Mouse (Mus musculus) hematopoietic stem cell, adult 5-6 weeks (primary cell): ENCODE data around the gene Odf3l2. TPM values are rescaled to one million over a fixed set of nuclear protein-coding genes. Genes with fewer than 3 reads are reported as not detected.

ENCODE experiments used
- ATAC-seq, 2 experiments: fragments of 125-278 bp in 1 of 2; replicated peaks in 1 of 2; 2 replicates each; pipeline ENCODE4 v1.8.0; 2016 to 2017; ENCODE audit warnings: inconsistent platforms in 2 of 2, mild to moderate bottlenecking in 2 of 2, moderate number of reproducible peaks in 2 of 2, low read depth in 1 of 2, moderate TSS enrichment in 1 of 2; ENCODE audit not compliant: low FRiP score in 2 of 2, poor library complexity in 2 of 2, severe bottlenecking in 2 of 2, insufficient read depth in 1 of 2, low TSS enrichment in 1 of 2
- total RNA-seq: library from RNA; stranded (forward); fragments of 172-1452, 232-1000 nt; gene quantifications from 2 replicates; pipeline ENCODE4 v1.2.3, GENCODE M21; 2017

The Odf3l2 gene
- total RNA-seq: not detected in 2 replicates

DNA sequence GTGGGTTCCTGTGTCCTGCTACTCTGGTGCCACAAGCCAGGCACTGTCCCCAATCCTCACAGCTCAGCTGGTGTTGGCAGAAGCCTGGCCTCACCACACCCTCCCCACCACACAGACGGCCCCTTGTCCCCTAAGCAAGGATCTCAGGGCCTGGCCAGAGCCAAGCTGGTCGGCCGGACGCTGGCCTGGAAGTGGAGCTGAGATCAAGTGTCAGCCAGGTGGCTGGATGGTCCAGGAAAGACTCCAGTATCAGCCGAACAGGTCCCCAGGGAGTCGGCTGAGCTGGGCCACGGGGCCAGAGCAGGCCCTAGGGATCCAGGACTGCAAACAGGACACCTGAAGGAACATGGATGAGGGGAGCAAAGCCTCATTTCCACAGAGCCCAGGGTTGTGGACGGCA is at the start of gene Odf3l2:
TSS of gene Odf3l2 (minus strand) at position 28 of the 400 bp plus-strand sequence.
- no peak for ATAC-seq

GRCm38 (mm10) chr10:79694379-79694655 is 48.8 kb upstream of the Odf3l2 start:
- ATAC-seq: no peak

- ATAC-seq: no peak
Observed at GRCm38 (mm10) chr10:79693580-79694378, 48.2 kb upstream of the Odf3l2 start.

- no peak for ATAC-seq
Observed at GRCm38 (mm10) chr10:79691986-79692548, 46.5 kb upstream of the Odf3l2 start.

GRCm38 (mm10) chr10:79689178-79689577 is 43.6 kb upstream of the Odf3l2 start:
- no peak for ATAC-seq

DNA sequence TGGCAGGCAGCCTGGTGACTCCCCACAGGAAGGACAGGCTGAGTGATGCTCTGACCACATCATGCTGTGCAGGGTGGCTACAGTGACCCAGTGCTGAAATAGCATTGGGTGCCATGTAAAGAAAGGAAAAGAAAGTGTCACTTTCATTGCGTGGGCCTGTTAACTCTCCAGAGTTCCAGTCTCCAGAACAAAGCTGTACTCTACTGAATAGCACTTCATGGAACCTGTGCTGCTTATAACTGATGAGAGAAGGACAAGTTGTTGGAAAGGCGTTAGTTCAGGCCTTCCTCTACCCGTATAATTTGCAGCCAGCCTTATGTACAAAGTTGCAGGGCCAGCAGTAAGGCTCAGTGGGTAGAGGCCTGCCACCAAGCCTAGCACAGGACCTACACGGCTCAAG is 43.2 kb upstream of the Odf3l2 start, which contains the start of gene Gzmm:
TSS of gene Gzmm (plus strand) at position 301 of the 400 bp plus-strand sequence.
- ATAC-seq: no peak

- ATAC-seq: no peak
Observed at GRCm38 (mm10) chr10:79687513-79687912, 42.0 kb upstream of the Odf3l2 start.

DNA sequence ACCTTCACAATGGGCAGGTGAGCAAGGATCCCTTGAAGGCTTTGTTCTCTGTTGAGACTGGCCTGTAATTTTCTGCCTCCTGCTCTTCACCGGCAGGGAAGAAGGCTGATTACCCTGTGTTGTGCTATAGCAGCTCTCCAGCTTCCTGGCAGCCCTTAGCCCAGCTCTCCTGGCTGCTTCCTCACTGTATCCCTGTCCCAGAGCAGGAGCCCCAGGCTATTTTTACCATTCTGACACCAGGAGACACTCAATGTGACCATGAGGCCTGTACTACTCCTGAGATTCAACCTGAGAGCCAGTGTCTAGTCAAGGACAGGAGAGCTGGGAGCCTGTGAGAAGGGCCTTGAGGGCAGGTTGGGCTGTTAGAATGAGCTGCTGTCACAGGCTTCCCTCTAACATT is 41.2 kb upstream of the Odf3l2 start:
- no peak for ATAC-seq

DNA sequence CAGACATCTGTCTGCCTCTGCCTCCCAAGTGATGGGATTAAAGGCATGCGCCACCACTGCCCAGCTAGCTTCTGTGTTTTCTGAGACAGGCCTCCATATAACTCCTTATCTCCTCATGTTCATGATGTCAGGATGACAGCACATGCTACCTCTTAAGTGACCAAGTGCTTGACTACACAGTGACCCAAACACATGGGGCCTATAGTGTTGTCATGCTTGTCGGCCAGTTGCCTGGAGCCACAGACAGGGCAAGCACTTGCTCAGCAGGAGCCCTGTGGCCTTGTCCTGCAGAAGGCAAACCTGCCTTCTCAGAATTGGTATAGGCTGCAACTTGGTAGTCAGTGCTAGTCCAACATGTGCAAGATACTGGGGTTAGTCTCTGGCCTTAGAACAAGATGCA is 40.7 kb upstream of the Odf3l2 start:
- no peak for ATAC-seq

GRCm38 (mm10) chr10:79684770-79685600 is 39.4 kb upstream of the Odf3l2 start:
- no peak for ATAC-seq

DNA sequence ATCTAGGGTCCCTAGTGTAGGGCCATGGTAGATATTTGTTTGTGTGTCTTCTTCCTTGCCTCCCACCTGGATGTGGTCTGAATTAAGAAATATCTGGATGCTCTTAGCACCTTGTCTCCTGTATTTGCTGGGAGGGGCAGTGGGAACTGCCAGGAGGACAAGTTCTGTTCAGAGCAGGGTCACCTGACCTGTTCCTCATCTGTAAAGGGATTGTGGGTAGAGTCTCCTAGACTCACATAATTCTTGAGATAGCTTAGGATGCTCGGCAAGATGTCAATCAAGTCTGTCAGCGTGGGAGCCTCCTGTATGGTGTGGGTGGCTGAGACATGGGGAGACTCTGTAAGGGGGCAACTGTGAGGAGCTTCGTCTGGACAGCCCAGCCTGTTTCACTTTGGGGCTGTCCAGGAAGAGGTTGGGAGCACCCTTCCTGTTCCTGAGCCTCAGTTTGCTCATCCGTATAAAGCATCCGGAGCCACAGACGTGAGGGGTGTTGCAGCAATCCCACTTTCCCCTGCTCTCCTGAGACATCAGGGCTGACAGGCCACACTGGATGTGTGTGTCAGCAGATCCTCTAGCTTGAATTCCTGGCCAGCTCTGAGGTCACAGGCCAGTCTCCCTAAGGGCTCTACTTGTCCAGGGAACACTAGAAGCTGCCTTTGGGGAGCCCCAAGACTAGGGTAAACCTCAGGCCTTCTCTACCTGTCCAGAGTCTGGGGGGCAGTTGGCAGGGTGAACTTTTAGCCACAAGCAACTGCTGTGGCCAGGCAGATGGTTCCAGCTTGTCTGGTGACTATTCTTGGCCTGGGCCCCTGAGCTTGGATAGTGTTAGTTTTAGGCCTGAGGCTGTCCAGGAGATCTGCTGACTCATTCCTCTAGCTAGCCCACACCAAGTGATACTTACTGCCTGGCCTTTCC is 38.4 kb upstream of the Odf3l2 start:
- no peak for ATAC-seq

DNA sequence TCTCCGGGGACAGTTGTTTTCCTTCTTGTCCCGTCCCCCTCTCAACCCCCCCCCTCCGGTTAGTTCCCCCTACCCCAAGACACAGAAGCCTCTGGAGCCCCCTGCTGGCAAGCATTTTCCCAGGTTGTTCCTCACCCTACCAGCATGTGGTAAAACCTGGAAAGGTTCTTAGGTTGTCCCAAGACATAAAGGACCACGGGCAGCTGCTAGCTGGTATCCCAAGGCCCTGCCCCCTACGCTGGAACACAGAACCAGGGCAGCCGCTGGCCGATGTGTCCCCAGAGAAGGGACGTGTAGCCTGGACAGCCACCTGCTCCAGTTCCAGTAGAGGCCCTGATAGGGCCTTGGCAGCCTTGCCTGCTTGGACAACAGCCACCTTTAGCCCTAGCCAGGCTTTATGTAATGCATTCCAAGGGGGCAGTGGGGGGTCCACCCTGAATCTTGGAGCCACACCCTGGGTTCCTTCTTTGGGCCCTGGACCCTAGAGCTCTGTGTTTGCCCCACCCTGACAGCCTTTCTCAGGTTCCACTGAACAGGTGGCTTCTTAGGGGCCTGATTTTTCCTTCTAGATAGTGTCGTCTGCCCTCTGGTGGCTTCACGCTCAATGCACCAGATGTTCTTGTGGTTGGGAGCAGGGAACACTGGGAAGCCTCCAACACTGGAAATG is 37.5 kb upstream of the Odf3l2 start:
- no peak for ATAC-seq

GRCm38 (mm10) chr10:79682551-79682915 is 37.0 kb upstream of the Odf3l2 start:
- ATAC-seq: no peak

GRCm38 (mm10) chr10:79681591-79682245 is 36.2 kb upstream of the Odf3l2 start, which contains the start of gene Cdc34:
Cdc34 (plus strand) TSS chr10:79682195.
- peak; percentile 78 to 79 for ATAC-seq

DNA sequence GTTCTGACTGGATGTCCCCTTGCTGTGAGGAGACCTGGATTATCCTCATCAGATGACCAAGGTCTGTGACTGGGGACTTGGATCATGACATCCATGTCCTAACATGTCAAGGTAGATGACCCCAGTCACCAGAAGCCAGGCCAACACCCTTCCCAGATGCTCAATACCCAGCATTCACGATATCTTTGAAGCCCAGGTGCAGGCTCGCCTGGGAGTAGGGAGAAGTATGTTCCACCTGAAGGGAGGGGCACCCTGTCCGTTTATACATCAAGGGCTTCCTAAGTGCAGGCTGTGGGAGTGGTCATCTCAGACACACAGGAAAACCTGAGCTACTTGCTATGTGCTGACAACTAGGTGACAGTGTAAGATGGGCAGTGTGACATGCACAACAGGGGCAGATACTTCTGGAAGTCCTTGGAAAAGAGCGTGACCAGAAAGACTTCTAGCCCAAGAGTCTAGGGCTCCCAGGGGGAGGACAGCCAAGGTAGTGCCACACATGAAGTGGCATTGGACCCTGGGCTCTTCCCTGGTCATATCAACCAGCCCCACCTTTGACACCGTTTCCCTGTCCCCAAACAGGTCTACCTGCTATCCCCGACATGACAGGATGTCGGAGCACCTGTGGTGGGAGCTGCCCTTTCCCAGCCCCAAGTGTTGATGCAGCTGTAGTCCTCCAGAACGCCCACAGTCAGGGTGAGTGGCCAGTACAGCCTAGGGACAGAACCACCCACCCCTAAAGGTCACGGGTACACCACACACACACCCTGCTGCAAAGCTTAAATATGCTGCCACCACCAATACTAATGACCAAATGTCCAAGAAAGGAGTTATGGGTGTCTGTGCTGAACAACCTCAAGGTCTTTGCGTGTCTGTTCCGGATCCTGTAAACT is 35.3 kb upstream of the Odf3l2 start:
- ATAC-seq: peak; percentile 5 to 13
